Mouse (Mus musculus): ENCODE data around the gene Olfr30. TPM values are rescaled to one million over a fixed set of nuclear protein-coding genes. Genes with fewer than 3 reads are reported as not detected.
A peak's percentile ranks its signal among the peaks of the same experiment; 100 is the strongest.

Olfr30 gene
- polyA plus RNA-seq, 1 experiment, result not detected

DNA sequence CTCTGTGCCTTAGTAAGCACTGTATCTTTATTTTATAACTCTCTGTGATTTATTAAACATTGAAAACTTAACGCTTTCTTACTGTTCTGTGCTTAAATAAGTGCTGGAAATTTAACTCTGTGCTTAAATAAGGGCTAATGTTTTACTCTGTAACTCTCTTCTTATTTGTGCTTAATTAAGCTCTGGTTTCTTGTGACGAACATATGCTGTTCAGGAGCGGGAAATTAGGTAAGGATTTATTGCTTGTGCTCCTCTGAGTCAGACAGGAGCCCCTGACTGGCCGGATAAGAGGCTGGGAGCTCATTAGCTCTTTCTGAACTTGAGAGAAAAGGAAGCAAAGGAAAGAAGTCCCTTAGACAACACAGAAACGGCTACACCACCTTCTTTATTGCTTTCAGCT, 24.2 kb downstream of the Olfr30 start:
- Histone ChIP-seq H3K27ac (ENCODE audit: insufficient read depth, low read depth, low read length) (no peak overlapping the region), H3K27me3 (replicated peaks; ENCODE audit: control insufficient read depth, insufficient read depth, low read length) (no peaks in the 10 kb centered on the region; the same call in 1 of the 2 replicates), H3K4me3 (ENCODE audit: insufficient read depth, low read depth, low read length) (no peak overlapping the region), H3K4me1 (ENCODE audit: control insufficient read depth, insufficient read depth, low read length) (no peaks in the 10 kb centered on the region), H3K36me3 (ENCODE audit: control insufficient read depth, insufficient read depth, low read length) (no peaks in the 10 kb centered on the region)
- TF ChIP-seq POLR2A (IDR thresholded peaks at IDR 0.05; ENCODE audit: low read depth, low read length) (no peak), CTCF (conservative IDR thresholded peaks at IDR 0.05; ENCODE audit: insufficient read depth, insufficient read length, low read depth, low read length) (no peak)
- WGBS, result 11% methylated on average over 5 of the region's 5 CpGs
- no peak for DNase-seq

DNA sequence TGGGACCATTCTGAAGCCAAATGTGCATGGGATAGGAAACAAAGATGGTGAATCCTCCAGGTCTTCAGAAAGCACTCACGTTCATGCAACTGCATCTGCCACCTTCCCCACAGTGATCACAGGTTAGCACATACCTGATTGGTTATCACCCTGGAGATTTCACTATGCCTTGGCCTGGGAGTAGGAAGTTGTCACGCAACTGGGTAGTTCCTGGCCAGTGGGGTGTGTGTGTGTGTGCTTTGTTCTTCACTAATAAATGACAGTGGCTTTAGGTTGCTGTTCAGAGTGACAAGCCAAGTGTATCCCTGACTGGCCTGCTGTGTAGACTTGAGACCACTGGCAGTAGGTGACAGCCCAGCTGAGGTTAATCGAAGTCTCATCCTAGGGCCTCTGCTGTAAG, 29.8 kb downstream of the Olfr30 start, which contains the start of gene Gm12253:
Gm12253 (plus strand) TSS at position 301 of the 400 bp plus-strand sequence.
- Histone ChIP-seq H3K4me1 (ENCODE audit: control insufficient read depth, insufficient read depth, low read length) (no peaks in the 10 kb centered on the region), H3K36me3 (ENCODE audit: control insufficient read depth, insufficient read depth, low read length) (no peaks in the 10 kb centered on the region), H3K27me3 (replicated peaks; ENCODE audit: control insufficient read depth, insufficient read depth, low read length) (no peaks in the 10 kb centered on the region; the same call in 1 of the 2 replicates), H3K27ac (ENCODE audit: insufficient read depth, low read depth, low read length) (no peak within 1 kb of the TSS), H3K4me3 (ENCODE audit: insufficient read depth, low read depth, low read length) (no peak within 1 kb of the TSS)
- no peak for TF ChIP-seq CTCF (conservative IDR thresholded peaks at IDR 0.05; ENCODE audit: insufficient read depth, insufficient read length, low read depth, low read length)
- no peak for TF ChIP-seq POLR2A (IDR thresholded peaks at IDR 0.05; ENCODE audit: low read depth, low read length)
- no peak for DNase-seq
- 80% methylated on average over 3 of the region's 3 CpGs for WGBS

DNA sequence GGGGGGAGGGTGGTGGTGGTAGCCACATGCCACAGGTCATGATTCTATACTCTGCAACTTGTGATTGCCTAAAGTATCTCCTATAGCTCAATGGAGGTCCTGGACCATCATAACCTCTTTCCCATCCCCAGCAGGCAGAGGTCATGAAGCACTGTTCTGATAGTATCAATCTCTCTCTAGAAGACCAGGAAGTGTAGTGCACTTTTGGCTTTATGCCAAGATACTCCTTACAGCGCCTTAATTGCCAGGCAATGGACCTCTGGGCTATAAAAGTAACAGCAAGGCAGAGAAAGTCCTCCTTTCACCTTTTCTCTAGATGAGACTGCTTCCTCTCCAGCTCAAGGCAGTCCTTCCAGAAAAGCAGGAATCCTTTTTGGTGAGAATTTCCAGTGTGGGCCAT, 41.3 kb downstream of the Olfr30 start, which contains the start of gene 1810065E05Rik:
1810065E05Rik (plus strand) TSS at position 297 of the 400 bp plus-strand sequence.
- no peak within 1 kb of the TSS for H3K4me3 ChIP-seq (ENCODE audit: insufficient read depth, low read depth, low read length)
- no peaks in the 10 kb centered on the region for H3K36me3 ChIP-seq (ENCODE audit: control insufficient read depth, insufficient read depth, low read length)
- H3K27me3 ChIP-seq (replicated peaks; ENCODE audit: control insufficient read depth, insufficient read depth, low read length), result no peaks in the 10 kb centered on the region
- 30% methylated on average over 1 of the region's 1 CpGs for WGBS
- TF ChIP-seq CTCF (conservative IDR thresholded peaks at IDR 0.05; ENCODE audit: insufficient read depth, insufficient read length, low read depth, low read length) (no peak), POLR2A (IDR thresholded peaks at IDR 0.05; ENCODE audit: low read depth, low read length) (no peak)
- no peak for DNase-seq
- no peaks in the 10 kb centered on the region for H3K4me1 ChIP-seq (ENCODE audit: control insufficient read depth, insufficient read depth, low read length)
- H3K27ac ChIP-seq (ENCODE audit: insufficient read depth, low read depth, low read length), result no peak within 1 kb of the TSS

DNA sequence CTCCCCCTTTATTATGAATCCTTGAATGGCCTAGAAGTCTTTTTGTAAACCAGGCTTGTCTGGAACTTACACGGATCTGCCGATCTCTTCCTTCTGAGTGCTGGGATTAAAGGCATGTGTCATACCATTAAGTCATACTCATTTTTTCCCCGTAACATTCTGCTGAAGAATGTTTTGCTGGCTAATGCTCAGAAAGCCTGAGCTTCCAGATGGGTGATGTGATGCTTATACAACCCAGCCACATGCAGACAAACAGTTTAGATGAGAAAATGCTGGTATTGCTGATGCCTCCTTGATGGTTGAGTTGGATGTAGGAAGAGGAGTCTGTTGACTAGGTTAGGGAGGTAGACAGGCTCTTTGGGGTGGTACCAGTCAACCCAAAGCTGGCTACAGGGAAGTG, 43.7 kb downstream of the Olfr30 start:
- WGBS, result 82% methylated on average over 3 of the region's 3 CpGs
- no peaks in the 10 kb centered on the region for H3K27me3 ChIP-seq (replicated peaks; ENCODE audit: control insufficient read depth, insufficient read depth, low read length)
- TF ChIP-seq CTCF (conservative IDR thresholded peaks at IDR 0.05; ENCODE audit: insufficient read depth, insufficient read length, low read depth, low read length) (no peak), POLR2A (IDR thresholded peaks at IDR 0.05; ENCODE audit: low read depth, low read length) (no peak)

DNA sequence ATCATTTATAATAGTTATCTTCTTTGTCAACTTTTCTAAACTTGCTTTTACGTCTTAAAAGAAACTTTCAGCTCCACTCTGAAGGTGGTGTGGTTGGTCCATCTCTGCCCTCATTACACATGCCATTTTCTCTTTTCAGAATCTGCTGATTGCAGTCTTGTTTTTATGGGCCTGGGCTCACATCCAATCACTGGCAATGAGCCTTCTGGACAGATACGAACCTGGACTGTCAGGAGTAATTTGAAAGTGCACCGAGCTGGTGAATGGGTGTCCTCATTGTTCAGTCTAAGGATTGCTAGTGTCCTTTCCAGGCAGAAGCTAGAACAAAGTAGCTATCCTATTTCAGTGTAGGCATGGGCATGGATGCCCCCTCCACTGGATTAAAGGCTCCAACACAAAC, 54.0 kb downstream of the Olfr30 start:
- Histone ChIP-seq H3K36me3 (ENCODE audit: control insufficient read depth, insufficient read depth, low read length) (no peaks in the 10 kb centered on the region), H3K4me3 (ENCODE audit: insufficient read depth, low read depth, low read length) (no peak overlapping the region), H3K27ac (ENCODE audit: insufficient read depth, low read depth, low read length) (no peak overlapping the region), H3K4me1 (ENCODE audit: control insufficient read depth, insufficient read depth, low read length) (no peaks in the 10 kb centered on the region), H3K27me3 (replicated peaks; ENCODE audit: control insufficient read depth, insufficient read depth, low read length) (no peaks in the 10 kb centered on the region)
- 36% methylated on average over 3 of the region's 3 CpGs for WGBS
- peak; percentile 28 for DNase-seq
- TF ChIP-seq POLR2A (IDR thresholded peaks at IDR 0.05; ENCODE audit: low read depth, low read length) (no peak), CTCF (conservative IDR thresholded peaks at IDR 0.05; ENCODE audit: insufficient read depth, insufficient read length, low read depth, low read length) (no peak)

More for the DNA sequence above, 43.7 kb downstream of the Olfr30 start:
- Histone ChIP-seq H3K4me1 (ENCODE audit: control insufficient read depth, insufficient read depth, low read length) (no peaks in the 10 kb centered on the region), H3K36me3 (ENCODE audit: control insufficient read depth, insufficient read depth, low read length) (no peaks in the 10 kb centered on the region), H3K4me3 (ENCODE audit: insufficient read depth, low read depth, low read length) (no peak overlapping the region), H3K27ac (ENCODE audit: insufficient read depth, low read depth, low read length) (no peak overlapping the region)
- DNase-seq, result no peak

Other genes with a start within 250 kb of the Olfr30 start
- not detected in 2 replicates for gene 4930438A08Rik, start 187.5 kb downstream of the Olfr30 start, polyA plus RNA-seq (2012; rRNA removed)
- gene Zfp692, start 155.2 kb downstream of the Olfr30 start, polyA plus RNA-seq (2012; rRNA removed), result 14.8 and 20.8 TPM in 2 replicates
- 30.8 and 38.3 TPM in 2 replicates for gene Zfp672, start 131.9 kb downstream of the Olfr30 start, polyA plus RNA-seq (2012; rRNA removed)
- gene Sh3bp5l, start 131.5 kb downstream of the Olfr30 start, polyA plus RNA-seq (2012; rRNA removed), result 29.7 and 32.8 TPM in 2 replicates
- 0.22 and 0.31 TPM in 2 replicates for gene Lypd8, start 83.2 kb downstream of the Olfr30 start, polyA plus RNA-seq (2012; rRNA removed)
- gene 1810065E05Rik, start 41.2 kb downstream of the Olfr30 start, polyA plus RNA-seq (2012; rRNA removed), result not detected in 2 replicates
- not detected in 2 replicates for gene Gm12253, start 29.7 kb downstream of the Olfr30 start, polyA plus RNA-seq (2012; rRNA removed)
- not detected in 2 replicates for gene Lypd9, start 9.3 kb downstream of the Olfr30 start, polyA plus RNA-seq (2012; rRNA removed)
- gene Olfr332, start 30.3 kb upstream of the Olfr30 start, polyA plus RNA-seq (2012; rRNA removed), result not detected in 2 replicates
- gene Olfr331, start 40.3 kb upstream of the Olfr30 start, polyA plus RNA-seq (2012; rRNA removed), result not detected in 2 replicates
- gene Olfr330, start 72.6 kb upstream of the Olfr30 start, polyA plus RNA-seq (2012; rRNA removed), result not detected in 2 replicates
- gene Olfr329-ps, start 84.2 kb upstream of the Olfr30 start, polyA plus RNA-seq (2012; rRNA removed), result not detected in 2 replicates
- not detected in 2 replicates for gene Olfr328, start 93.4 kb upstream of the Olfr30 start, polyA plus RNA-seq (2012; rRNA removed)
- gene Olfr224, start 108.3 kb upstream of the Olfr30 start, polyA plus RNA-seq (2012; rRNA removed), result not detected in 2 replicates
- gene Olfr325, start 115.5 kb upstream of the Olfr30 start, polyA plus RNA-seq (2012; rRNA removed), result not detected in 2 replicates
- gene Olfr324, start 132.8 kb upstream of the Olfr30 start, polyA plus RNA-seq (2012; rRNA removed), result not detected in 2 replicates
- not detected in 2 replicates for gene 2210407C18Rik, start 153.8 kb upstream of the Olfr30 start, polyA plus RNA-seq (2012; rRNA removed)
- not detected in 2 replicates for gene Olfr323, start 168.2 kb upstream of the Olfr30 start, polyA plus RNA-seq (2012; rRNA removed)
- gene Trim58, start 178.2 kb upstream of the Olfr30 start, polyA plus RNA-seq (2012; rRNA removed), result not detected in 2 replicates
- gene Olfr322, start 196.5 kb upstream of the Olfr30 start, polyA plus RNA-seq (2012; rRNA removed), result not detected in 2 replicates
- not detected in 2 replicates for gene Olfr320, start 218.8 kb upstream of the Olfr30 start, polyA plus RNA-seq (2012; rRNA removed)
- gene Olfr319, start 236.9 kb upstream of the Olfr30 start, polyA plus RNA-seq (2012; rRNA removed), result not detected in 2 replicates